Mouse (Mus musculus): ENCODE results near the gene Aplp2.

DNA sequence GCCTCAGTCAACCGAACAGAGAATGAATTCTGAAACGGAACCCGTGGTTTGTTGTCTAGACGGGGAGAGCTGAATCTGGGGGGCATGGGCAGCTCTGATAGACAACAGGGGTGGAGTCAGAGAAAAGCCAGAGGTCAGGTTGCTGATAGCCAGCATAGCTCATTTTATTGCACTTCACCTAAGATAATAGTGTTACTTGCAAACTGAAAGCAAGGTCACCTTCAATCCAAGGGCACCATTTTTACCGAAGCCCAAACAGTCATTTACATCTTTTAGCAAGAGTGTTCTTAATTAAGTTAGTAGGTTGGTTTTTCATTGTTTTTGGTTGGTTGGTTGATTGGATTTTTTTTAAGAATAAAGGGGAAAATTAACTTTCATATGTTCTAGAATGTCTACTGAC, 92.2 kb downstream of the Aplp2 start:
- TF ChIP-seq CTCF (IDR thresholded peaks at IDR 0.05; ENCODE audit: control insufficient read depth, insufficient read depth, low read length) (no peak), POLR2A (IDR thresholded peaks at IDR 0.05; ENCODE audit: borderline replicate concordance, control insufficient read depth, low read depth, low read length) (no peak)
